Mouse (Mus musculus) liver, embryonic 14.5 days (tissue): ENCODE measurements around the gene Cmtr1. TPM values are rescaled to one million over a fixed set of nuclear protein-coding genes. Genes with fewer than 3 reads are reported as not detected.

Source experiments
- ATAC-seq: fragments of 200-750 bp; cut with Nextera tagmentation; 2 replicates; pipeline ENCODE4 v1.8.0; 2017; ENCODE audit warnings: moderate number of reproducible peaks, mild to moderate bottlenecking, moderate library complexity; ENCODE audit not compliant: insufficient read depth
- DNase-seq, 3 experiments: peaks; one replicate each; pipeline ENCODE4 v3.0.0-alpha.2; 2012 to 2013; ENCODE audit warnings: low read depth in 3 of 3, low spot score in 3 of 3
- H3K27ac ChIP-seq: fragments of 300-500 bp; sonication (generic); 2 replicates; pipeline ENCODE4 v1.5.1; 2014; ENCODE audit warnings: moderate library complexity, mild to moderate bottlenecking, control low read depth, inconsistent platforms
- H3K27me3 ChIP-seq: fragments of 300-500 bp; sonication (generic); 2 replicates; pipeline ENCODE4 v1.6.1; 2014; ENCODE audit warnings: mild to moderate bottlenecking, low read length, moderate library complexity; ENCODE audit not compliant: control insufficient read depth, insufficient read depth
- H3K36me3 ChIP-seq: fragments of 300-500 bp; sonication (generic); replicated peaks from 2 replicates; pipeline ENCODE4 v1.6.1; 2014; ENCODE audit warnings: low read depth; ENCODE audit not compliant: control insufficient read depth, insufficient read depth
- H3K4me1 ChIP-seq, 2 experiments: fragments of 200-500 bp in 1 of 2; fragments of 300-500 bp in 1 of 2; sonication (generic) in 1 of 2; replicated peaks; 2 replicates each; pipeline ENCODE4 v1.6.1; 2012 to 2014; ENCODE audit warnings: antibody characterized with exemption in 1 of 2, inconsistent platforms in 1 of 2, low read length in 1 of 2; ENCODE audit not compliant: control insufficient read depth in 2 of 2, insufficient read depth in 2 of 2
- H3K4me2 ChIP-seq: fragments of 300-500 bp; sonication (generic); 2 replicates; pipeline ENCODE4 v1.6.1; 2014; ENCODE audit warnings: low read depth, mild to moderate bottlenecking, control low read depth, moderate library complexity
- H3K4me3 ChIP-seq, 2 experiments: fragments of 200-500 bp in 1 of 2; fragments of 300-500 bp in 1 of 2; sonication (generic) in 1 of 2; 2 replicates each; pipeline ENCODE4 v1.5.1; 2012 to 2014; ENCODE audit warnings: low read depth in 2 of 2, low read length in 2 of 2, mild to moderate bottlenecking in 2 of 2, control low read depth in 1 of 2, inconsistent platforms in 1 of 2, moderate library complexity in 1 of 2; ENCODE audit not compliant: insufficient read depth in 1 of 2
- H3K9ac ChIP-seq: fragments of 300-500 bp; sonication (generic); replicated peaks from 2 replicates; pipeline ENCODE4 v1.6.1; 2014; ENCODE audit warnings: mild to moderate bottlenecking, control low read depth, moderate library complexity
- H3K9me3 ChIP-seq: fragments of 300-500 bp; sonication (generic); 2 replicates; pipeline ENCODE4 v1.6.1; 2016; ENCODE audit warnings: low read length, mixed read lengths; ENCODE audit not compliant: control insufficient read depth
- CTCF ChIP-seq: IDR thresholded peaks from 2 replicates; pipeline ENCODE4 v1.5.1; 2016; ENCODE audit warnings: antibody characterized with exemption, low read depth, control low read depth
- EP300 ChIP-seq: IDR thresholded peaks from 2 replicates; pipeline ENCODE4 v1.6.1; 2016; ENCODE audit warnings: antibody characterized with exemption, low read depth
- WGBS: fragments of 180-500 bp; shearing (Covaris S2); extraction: QIAGEN DNeasy Blood & Tissue Kit; methylation state at CpG from one replicate; pipeline ENCODE4 v1.1.7; 2014; ENCODE audit not compliant: insufficient replicate concordance; 5-methylcytosine and 5-hydroxymethylcytosine counted together
- polyA plus RNA-seq, 2 experiments: library from polyadenylated mRNA; depleted of rRNA in 1 of 2; stranded (reverse) in 1 of 2; unstranded in 1 of 2; fragments of >200 nt; fragmentation: Nextera tagmentation in 1 of 2; extraction: Ambion mirVana in 1 of 2; gene quantifications; 2 replicates each; pipeline versions ENCODE4 v1.2.1 to v1.2.3; 2012 to 2014

Cmtr1 gene
- polyA plus RNA-seq, 2 experiments = 14.9 to 55.9 TPM

DNA sequence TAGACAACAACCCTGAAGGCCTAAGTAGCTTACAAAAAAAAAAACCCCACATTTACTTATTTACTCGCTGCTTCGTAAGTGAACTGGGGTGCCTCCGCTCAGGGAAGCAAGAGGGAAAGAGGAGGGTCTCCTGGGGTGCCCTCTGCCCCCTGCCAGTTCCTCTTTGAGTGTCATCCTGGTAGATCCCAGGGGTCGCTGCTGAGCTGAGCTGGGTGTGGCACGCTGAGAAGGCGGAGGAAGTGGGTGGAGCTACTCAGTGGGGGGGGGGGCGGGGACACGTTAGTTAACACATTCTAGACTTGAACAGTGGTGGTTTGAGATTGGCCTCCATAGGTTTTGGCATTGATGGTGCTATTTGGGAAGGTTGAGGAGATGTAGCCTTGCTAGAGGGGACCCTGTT, 67.7 kb downstream of the Cmtr1 start:
- Histone ChIP-seq H3K4me2 (no peak overlapping the region), H3K27me3 (no peaks in the 10 kb centered on the region), H3K36me3 (no peaks in the 10 kb centered on the region), H3K9me3 (no peaks in the 10 kb centered on the region), H3K4me3 (no peak overlapping the region), H3K4me1 (no peaks in the 10 kb centered on the region), H3K9ac (no peak overlapping the region), H3K27ac (no peak overlapping the region)
- ATAC-seq (no peak), DNase-seq (no peak)
- 23% methylated on average over 8 of the region's 8 CpGs for WGBS
- peak; percentile 51; the same call in 1 of the 2 replicates for TF ChIP-seq CTCF
- TF ChIP-seq EP300 = no peak

GRCm38 (mm10) chr17:29730510-29731265, 70.3 kb downstream of the Cmtr1 start:
- no peak overlapping the region for H3K27ac ChIP-seq
- 73% methylated on average over 13 of the region's 13 CpGs for WGBS
- DNase-seq = no peak

GRCm38 (mm10) chr17:29731266-29731952, 71.0 kb downstream of the Cmtr1 start:
- ATAC-seq (no peak), DNase-seq (no peak)
- Histone ChIP-seq H3K9me3 (no peaks in the 10 kb centered on the region), H3K27ac (no peak overlapping the region), H3K9ac (no peak overlapping the region), H3K4me3 (no peak overlapping the region), H3K4me2 (no peak overlapping the region), H3K36me3 (no peaks in the 10 kb centered on the region), H3K4me1 (no peaks in the 10 kb centered on the region), H3K27me3 (no peaks in the 10 kb centered on the region)
- TF ChIP-seq EP300 (no peak), CTCF (no peak)
- 45% methylated on average over 12 of the region's 12 CpGs for WGBS

More at GRCm38 (mm10) chr17:29730510-29731265, 70.3 kb downstream of the Cmtr1 start:
- H3K4me3 ChIP-seq = no peak overlapping the region
- H3K27me3 ChIP-seq = no peaks in the 10 kb centered on the region
- H3K36me3 ChIP-seq = no peaks in the 10 kb centered on the region
- no peak overlapping the region for H3K9ac ChIP-seq
- no peaks in the 10 kb centered on the region for H3K4me1 ChIP-seq
- H3K4me2 ChIP-seq = no peak overlapping the region
- ATAC-seq = no peak
- 0 out of 2 replicates have a peak, but pooled peaks have one; percentile 8 for TF ChIP-seq CTCF
- TF ChIP-seq EP300 = no peak
- H3K9me3 ChIP-seq = no peaks in the 10 kb centered on the region

DNA sequence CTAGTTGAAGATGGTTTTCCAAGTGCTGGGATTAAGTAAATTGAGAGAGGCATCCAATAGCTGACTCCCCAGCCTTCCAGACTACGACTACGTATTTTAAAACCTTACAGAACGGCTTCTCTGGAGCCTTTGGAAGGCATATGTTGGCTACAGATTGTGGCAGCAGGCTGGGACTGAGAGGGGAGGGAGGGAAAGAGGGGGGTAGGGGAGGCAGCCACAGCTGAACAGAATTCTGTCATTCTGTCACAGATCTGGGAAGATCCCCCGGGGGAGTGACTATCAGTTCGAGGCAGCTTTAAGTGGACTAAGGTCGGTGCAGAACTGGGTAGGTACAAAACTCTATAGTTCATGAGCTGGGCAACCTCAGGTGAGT, 71.5 kb downstream of the Cmtr1 start:
- ATAC-seq = no peak
- no peak overlapping the region for H3K4me2 ChIP-seq
- H3K4me3 ChIP-seq = no peak overlapping the region
- TF ChIP-seq CTCF (no peak), EP300 (no peak)
- H3K27me3 ChIP-seq = no peaks in the 10 kb centered on the region
- H3K36me3 ChIP-seq = no peaks in the 10 kb centered on the region
- DNase-seq = no peak
- H3K9ac ChIP-seq = no peak overlapping the region
- H3K4me1 ChIP-seq = no peaks in the 10 kb centered on the region
- H3K9me3 ChIP-seq = no peaks in the 10 kb centered on the region
- H3K27ac ChIP-seq = no peak overlapping the region
- WGBS = 37% methylated on average over 6 of the region's 6 CpGs

DNA sequence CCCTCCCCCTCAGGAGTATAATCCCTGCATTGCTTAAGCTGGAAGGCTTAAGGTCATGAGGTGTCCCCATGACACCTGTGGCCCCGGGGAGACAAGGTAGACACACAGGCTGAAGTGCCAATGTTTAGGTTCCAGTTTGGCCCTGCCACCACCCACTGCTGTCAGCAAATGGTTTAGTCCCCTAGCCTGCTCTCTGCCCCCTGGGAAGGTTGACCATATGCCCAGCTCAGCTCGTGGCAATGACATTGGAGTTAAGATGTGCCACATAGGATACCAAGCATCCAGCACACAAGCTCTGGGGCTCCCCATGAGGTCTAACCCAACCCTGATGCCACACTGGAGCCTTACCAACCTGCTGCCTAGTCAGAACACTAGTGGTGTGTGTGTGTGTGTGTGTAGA, 72.1 kb downstream of the Cmtr1 start:
- no peak for TF ChIP-seq CTCF
- no peak for TF ChIP-seq EP300
- no peak overlapping the region for H3K4me2 ChIP-seq
- no peaks in the 10 kb centered on the region for H3K4me1 ChIP-seq
- no peak overlapping the region for H3K27ac ChIP-seq
- no peaks in the 10 kb centered on the region for H3K36me3 ChIP-seq
- 61% methylated on average over 2 of the region's 2 CpGs for WGBS
- no peak overlapping the region for H3K9ac ChIP-seq
- no peak overlapping the region for H3K4me3 ChIP-seq
- H3K9me3 ChIP-seq = no peaks in the 10 kb centered on the region
- ATAC-seq (no peak), DNase-seq (no peak)
- no peaks in the 10 kb centered on the region for H3K27me3 ChIP-seq
